Mouse (Mus musculus) midbrain, embryonic 16.5 days (tissue): Measurements from ENCODE around the gene Ankrd27. TPM values are rescaled to one million over a fixed set of nuclear protein-coding genes. Genes with fewer than 3 reads are reported as not detected.

Source experiments
- ATAC-seq: fragments of 200-750 bp; cut with Nextera tagmentation; 2 replicates; pipeline ENCODE4 v1.8.0; 2017; ENCODE audit warnings: moderate TSS enrichment
- H3K27ac ChIP-seq: fragments of 300-500 bp; sonication (generic); 2 replicates; pipeline ENCODE4 v1.5.1; 2014; ENCODE audit warnings: mild to moderate bottlenecking, low read length, mixed read lengths
- H3K27me3 ChIP-seq: fragments of 300-500 bp; sonication (generic); 2 replicates; pipeline ENCODE4 v1.6.1; 2014; ENCODE audit warnings: low read depth, low read length, mixed read lengths; ENCODE audit not compliant: control insufficient read depth, insufficient read depth
- H3K36me3 ChIP-seq: fragments of 300-500 bp; sonication (generic); 2 replicates; pipeline ENCODE4 v1.6.1; 2014; ENCODE audit warnings: mild to moderate bottlenecking, low read length, moderate library complexity, mixed read lengths; ENCODE audit not compliant: control insufficient read depth, insufficient read depth
- H3K4me1 ChIP-seq: fragments of 300-500 bp; sonication (generic); 2 replicates; pipeline ENCODE4 v1.6.1; 2014; ENCODE audit warnings: mild to moderate bottlenecking, low read length, mixed read lengths; ENCODE audit not compliant: control insufficient read depth, insufficient read depth
- H3K4me2 ChIP-seq: fragments of 300-500 bp; sonication (generic); 2 replicates; pipeline ENCODE4 v1.6.1; 2014; ENCODE audit warnings: mild to moderate bottlenecking, low read length, mixed read lengths
- H3K4me3 ChIP-seq: fragments of 300-500 bp; sonication (generic); 2 replicates; pipeline ENCODE4 v1.5.1; 2014; ENCODE audit warnings: low read depth, mild to moderate bottlenecking, low read length, moderate library complexity, mixed read lengths
- H3K9ac ChIP-seq: fragments of 300-500 bp; sonication (generic); 2 replicates; pipeline ENCODE4 v1.6.1; 2014; ENCODE audit warnings: low read depth, low read length, mixed read lengths
- H3K9me3 ChIP-seq: fragments of 300-500 bp; sonication (generic); replicated peaks from 2 replicates; pipeline ENCODE4 v1.6.1; 2014; ENCODE audit warnings: mild to moderate bottlenecking, low read length, mixed read lengths; ENCODE audit not compliant: control insufficient read depth, poor library complexity, severe bottlenecking
- WGBS: fragments of 180-500 bp; shearing (Covaris S2); extraction: QIAGEN DNeasy Blood & Tissue Kit; methylation state at CpG from one replicate; pipeline ENCODE4 v1.1.7; 2014; 5-methylcytosine and 5-hydroxymethylcytosine counted together
- polyA plus RNA-seq: library from polyadenylated mRNA; unstranded; fragments of >200 nt; fragmentation: Nextera tagmentation; extraction: Ambion mirVana; gene quantifications from 2 replicates; pipeline ENCODE4 v1.2.1, GENCODE M21; 2015

The Ankrd27 gene
- polyA plus RNA-seq, 1 experiment from 2014 or later = 19.0 TPM

- Histone ChIP-seq H3K9ac (no peak overlapping the region), H3K27me3 (peaks cover 12% of the 10 kb centered on the region), H3K27ac (no peak overlapping the region), H3K9me3 (no peaks in the 10 kb centered on the region), H3K4me3 (no peak overlapping the region), H3K4me1 (peaks cover 22% of the 10 kb centered on the region), H3K36me3 (peaks cover 10% of the 10 kb centered on the region), H3K4me2 (no peak overlapping the region)
- 92% methylated on average over 9 of the region's 9 CpGs for WGBS
- ATAC-seq = no peak
Measured at GRCm38 (mm10) chr7:35588680-35589428, 2.8 kb downstream of the Ankrd27 start.

GRCm38 (mm10) chr7:35589485-35589884 lies 3.4 kb downstream of the Ankrd27 start:
- Histone ChIP-seq H3K36me3 (peaks cover 10% of the 10 kb centered on the region), H3K9ac (no peak overlapping the region), H3K27me3 (peaks cover 6% of the 10 kb centered on the region), H3K4me3 (no peak overlapping the region), H3K9me3 (no peaks in the 10 kb centered on the region), H3K4me1 (peaks cover 17% of the 10 kb centered on the region), H3K4me2 (no peak overlapping the region), H3K27ac (no peak overlapping the region)
- no peak for ATAC-seq
- 75% methylated on average over 6 of the region's 7 CpGs for WGBS

- no peaks in the 10 kb centered on the region for H3K9me3 ChIP-seq
- H3K4me2 ChIP-seq = no peak overlapping the region
- WGBS = 92% methylated on average over 10 of the region's 10 CpGs
- H3K36me3 ChIP-seq = peaks cover 14% of the 10 kb centered on the region
- ATAC-seq = no peak
- no peaks in the 10 kb centered on the region for H3K27me3 ChIP-seq
- H3K27ac ChIP-seq = no peak overlapping the region
- no peak overlapping the region for H3K4me3 ChIP-seq
- peaks cover 7% of the 10 kb centered on the region for H3K4me1 ChIP-seq
- no peak overlapping the region for H3K9ac ChIP-seq
Measured at GRCm38 (mm10) chr7:35590731-35591191, 4.7 kb downstream of the Ankrd27 start.

GRCm38 (mm10) chr7:35594311-35594710 lies 8.3 kb downstream of the Ankrd27 start:
- Histone ChIP-seq H3K27me3 (no peaks in the 10 kb centered on the region), H3K4me2 (no peak overlapping the region), H3K27ac (no peak overlapping the region), H3K9me3 (no peaks in the 10 kb centered on the region), H3K36me3 (peaks cover 17% of the 10 kb centered on the region), H3K9ac (no peak overlapping the region), H3K4me3 (no peak overlapping the region), H3K4me1 (no peaks in the 10 kb centered on the region)
- 91% methylated on average over 5 of the region's 5 CpGs for WGBS
- ATAC-seq = no peak

GRCm38 (mm10) chr7:35599492-35599891 lies 13.4 kb downstream of the Ankrd27 start:
- WGBS = 96% methylated on average over 9 of the region's 9 CpGs

GRCm38 (mm10) chr7:35600031-35600430 lies 14.0 kb downstream of the Ankrd27 start:
- 90% methylated on average over 10 of the region's 10 CpGs for WGBS
- ATAC-seq = no peak
- H3K36me3 ChIP-seq = peaks cover 19% of the 10 kb centered on the region

More at GRCm38 (mm10) chr7:35599492-35599891, 13.4 kb downstream of the Ankrd27 start:
- Histone ChIP-seq H3K27me3 (no peaks in the 10 kb centered on the region), H3K27ac (no peak overlapping the region), H3K9me3 (no peaks in the 10 kb centered on the region), H3K4me2 (no peak overlapping the region), H3K4me3 (no peak overlapping the region), H3K4me1 (no peaks in the 10 kb centered on the region), H3K9ac (no peak overlapping the region), H3K36me3 (peaks cover 19% of the 10 kb centered on the region)
- ATAC-seq = no peak

GRCm38 (mm10) chr7:35601106-35601505 lies 15.1 kb downstream of the Ankrd27 start:
- Histone ChIP-seq H3K4me1 (no peaks in the 10 kb centered on the region), H3K36me3 (peaks cover 11% of the 10 kb centered on the region), H3K27ac (no peak overlapping the region), H3K27me3 (no peaks in the 10 kb centered on the region), H3K4me3 (no peak overlapping the region), H3K9me3 (no peaks in the 10 kb centered on the region), H3K9ac (no peak overlapping the region), H3K4me2 (no peak overlapping the region)
- 93% methylated on average over 6 of the region's 6 CpGs for WGBS
- no peak for ATAC-seq

More at GRCm38 (mm10) chr7:35600031-35600430, 14.0 kb downstream of the Ankrd27 start:
- H3K27me3 ChIP-seq = no peaks in the 10 kb centered on the region
- H3K9ac ChIP-seq = no peak overlapping the region
- no peak overlapping the region for H3K4me2 ChIP-seq
- H3K27ac ChIP-seq = no peak overlapping the region
- no peaks in the 10 kb centered on the region for H3K4me1 ChIP-seq
- H3K9me3 ChIP-seq = no peaks in the 10 kb centered on the region
- H3K4me3 ChIP-seq = no peak overlapping the region

GRCm38 (mm10) chr7:35602766-35603165 lies 16.7 kb downstream of the Ankrd27 start:
- Histone ChIP-seq H3K27me3 (no peaks in the 10 kb centered on the region), H3K4me1 (no peaks in the 10 kb centered on the region), H3K4me2 (no peak overlapping the region), H3K9me3 (no peaks in the 10 kb centered on the region), H3K4me3 (no peak overlapping the region), H3K36me3 (peaks cover 11% of the 10 kb centered on the region), H3K9ac (no peak overlapping the region), H3K27ac (no peak overlapping the region)
- 95% methylated on average over 5 of the region's 5 CpGs for WGBS
- ATAC-seq = no peak

- no peak overlapping the region for H3K4me3 ChIP-seq
- H3K4me2 ChIP-seq = no peak overlapping the region
- no peaks in the 10 kb centered on the region for H3K9me3 ChIP-seq
- no peaks in the 10 kb centered on the region for H3K4me1 ChIP-seq
- H3K27me3 ChIP-seq = no peaks in the 10 kb centered on the region
- H3K36me3 ChIP-seq = peaks cover 23% of the 10 kb centered on the region
- H3K9ac ChIP-seq = no peak overlapping the region
- WGBS = 91% methylated on average over 10 of the region's 10 CpGs
- H3K27ac ChIP-seq = no peak overlapping the region
- ATAC-seq = no peak
Measured at GRCm38 (mm10) chr7:35606816-35607215, 20.8 kb downstream of the Ankrd27 start.
